Mouse (Mus musculus) intestine, embryonic 16.5 days (tissue): ENCODE results near the gene Fbxl13. TPM values are rescaled to one million over a fixed set of nuclear protein-coding genes. Genes with fewer than 3 reads are reported as not detected.

Source experiments
- ATAC-seq: fragments of 200-750 bp; cut with Nextera tagmentation; 2 replicates; pipeline ENCODE4 v1.8.0; 2017; ENCODE audit warnings: moderate TSS enrichment, moderate library complexity
- H3K27ac ChIP-seq: fragments of 300-500 bp; sonication (generic); 2 replicates; pipeline ENCODE4 v1.5.1; 2014; ENCODE audit warnings: mild to moderate bottlenecking, low read length
- H3K27me3 ChIP-seq: fragments of 300-500 bp; sonication (generic); replicated peaks from 2 replicates; pipeline ENCODE4 v1.6.1; 2014; ENCODE audit warnings: low read length, control low read depth, mixed read lengths; ENCODE audit not compliant: control insufficient read depth, insufficient read depth
- H3K36me3 ChIP-seq: fragments of 300-500 bp; sonication (generic); 2 replicates; pipeline ENCODE4 v1.6.1; 2014; ENCODE audit warnings: low read length, control low read depth; ENCODE audit not compliant: control insufficient read depth, insufficient read depth
- H3K4me1 ChIP-seq: fragments of 300-500 bp; sonication (generic); 2 replicates; pipeline ENCODE4 v1.6.1; 2014; ENCODE audit warnings: low read length, control low read depth, mixed read lengths; ENCODE audit not compliant: control insufficient read depth, insufficient read depth
- H3K4me2 ChIP-seq: fragments of 300-500 bp; sonication (generic); 2 replicates; pipeline ENCODE4 v1.6.1; 2014; ENCODE audit warnings: low read depth, low read length, control low read depth
- H3K4me3 ChIP-seq: fragments of 300-500 bp; sonication (generic); 2 replicates; pipeline ENCODE4 v1.5.1; 2014; ENCODE audit warnings: mild to moderate bottlenecking, low read length
- H3K9ac ChIP-seq: fragments of 300-500 bp; sonication (generic); 2 replicates; pipeline ENCODE4 v1.6.1; 2014; ENCODE audit warnings: low read depth, low read length
- H3K9me3 ChIP-seq: fragments of 300-500 bp; sonication (generic); 2 replicates; pipeline ENCODE4 v1.6.1; 2016; ENCODE audit warnings: low read length, control low read depth; ENCODE audit not compliant: control insufficient read depth
- WGBS: fragments of 180-500 bp; shearing (Covaris S2); extraction: QIAGEN DNeasy Blood & Tissue Kit; methylation state at CpG from one replicate; pipeline ENCODE4 v1.1.7; 2014; 5-methylcytosine and 5-hydroxymethylcytosine counted together
- polyA plus RNA-seq: library from polyadenylated mRNA; unstranded; fragments of >200 nt; fragmentation: Nextera tagmentation; extraction: Ambion mirVana; gene quantifications from 2 replicates; pipeline ENCODE4 v1.2.1, GENCODE M21; 2015

The Fbxl13 gene
- 0.09 and 0.15 TPM in 2 replicates for polyA plus RNA-seq

- Histone ChIP-seq H3K27me3 (no peaks in the 10 kb centered on the region), H3K9me3 (no peaks in the 10 kb centered on the region), H3K36me3 (peaks cover 5% of the 10 kb centered on the region; the same call in 1 of the 2 replicates), H3K4me1 (no peaks in the 10 kb centered on the region), H3K27ac (peak within 1 kb of the TSS; percentile 83), H3K4me3 (peak within 1 kb of the TSS; percentile 82), H3K9ac (peak within 1 kb of the TSS; percentile 88), H3K4me2 (peak within 1 kb of the TSS; percentile 80)
- peak; percentile 99 for ATAC-seq
- 1% methylated on average over 37 of the region's 40 CpGs for WGBS
These were observed at the start of gene Fbxl13, which contains the start of gene Armc10 for GRCm38 (mm10) chr5:21645439-21646132. TSS of gene Fbxl13 (minus strand) at chr5:21645634. TSS of gene Armc10 (plus strand) at chr5:21645813.

- ATAC-seq, result peak; percentile 72
- no peak overlapping the region for H3K27ac ChIP-seq
These were observed 49.5 kb upstream of the Fbxl13 start for GRCm38 (mm10) chr5:21694854-21695490.

GRCm38 (mm10) chr5:21693372-21693870, 48.0 kb upstream of the Fbxl13 start:
- H3K27ac ChIP-seq, result no peak overlapping the region
- H3K4me1 ChIP-seq, result peaks cover 8% of the 10 kb centered on the region
- no peak overlapping the region for H3K4me3 ChIP-seq
- 41% methylated on average over 3 of the region's 3 CpGs for WGBS
- no peaks in the 10 kb centered on the region for H3K9me3 ChIP-seq
- no peak overlapping the region for H3K9ac ChIP-seq
- H3K27me3 ChIP-seq, result no peaks in the 10 kb centered on the region
- peak; percentile 65; the same call in 1 of the 2 replicates for ATAC-seq
- H3K36me3 ChIP-seq, result no peaks in the 10 kb centered on the region
- no peak overlapping the region for H3K4me2 ChIP-seq

More at GRCm38 (mm10) chr5:21694854-21695490, 49.5 kb upstream of the Fbxl13 start:
- 74% methylated on average over 3 of the region's 3 CpGs for WGBS
- Histone ChIP-seq H3K9ac (no peak overlapping the region), H3K4me2 (no peak overlapping the region), H3K36me3 (no peaks in the 10 kb centered on the region), H3K9me3 (no peaks in the 10 kb centered on the region), H3K4me3 (no peak overlapping the region), H3K27me3 (no peaks in the 10 kb centered on the region), H3K4me1 (peaks cover 8% of the 10 kb centered on the region)

GRCm38 (mm10) chr5:21692230-21692629, 46.8 kb upstream of the Fbxl13 start:
- no peak overlapping the region for H3K27ac ChIP-seq
- no peak overlapping the region for H3K4me3 ChIP-seq
- H3K36me3 ChIP-seq, result no peaks in the 10 kb centered on the region
- H3K9me3 ChIP-seq, result no peaks in the 10 kb centered on the region
- WGBS, result 90% methylated on average over 5 of the region's 5 CpGs
- no peak overlapping the region for H3K4me2 ChIP-seq
- no peak for ATAC-seq
- H3K4me1 ChIP-seq, result peaks cover 8% of the 10 kb centered on the region
- no peaks in the 10 kb centered on the region for H3K27me3 ChIP-seq
- H3K9ac ChIP-seq, result no peak overlapping the region

GRCm38 (mm10) chr5:21687042-21687441, 41.6 kb upstream of the Fbxl13 start:
- H3K9me3 ChIP-seq, result 0 out of 2 replicates have a peak, but pooled peaks cover 2% of the 10 kb centered on the region
- no peak overlapping the region for H3K4me3 ChIP-seq
- H3K9ac ChIP-seq, result no peak overlapping the region
- no peaks in the 10 kb centered on the region for H3K4me1 ChIP-seq
- no peaks in the 10 kb centered on the region for H3K27me3 ChIP-seq
- 57% methylated on average over 4 of the region's 4 CpGs for WGBS
- H3K4me2 ChIP-seq, result no peak overlapping the region
- H3K27ac ChIP-seq, result no peak overlapping the region
- no peak for ATAC-seq
- no peaks in the 10 kb centered on the region for H3K36me3 ChIP-seq

GRCm38 (mm10) chr5:21685001-21685400, 39.6 kb upstream of the Fbxl13 start:
- WGBS, result 67% methylated on average over 10 of the region's 10 CpGs
- Histone ChIP-seq H3K4me3 (no peak overlapping the region), H3K9me3 (0 out of 2 replicates have a peak, but pooled peaks cover 2% of the 10 kb centered on the region), H3K27me3 (no peaks in the 10 kb centered on the region), H3K9ac (no peak overlapping the region), H3K4me2 (no peak overlapping the region), H3K36me3 (no peaks in the 10 kb centered on the region), H3K4me1 (no peaks in the 10 kb centered on the region), H3K27ac (no peak overlapping the region)
- ATAC-seq, result no peak

GRCm38 (mm10) chr5:21683811-21684210, 38.4 kb upstream of the Fbxl13 start:
- H3K9me3 ChIP-seq, result 0 out of 2 replicates have a peak, but pooled peaks cover 2% of the 10 kb centered on the region
- no peaks in the 10 kb centered on the region for H3K36me3 ChIP-seq
- H3K27me3 ChIP-seq, result no peaks in the 10 kb centered on the region
- H3K4me2 ChIP-seq, result no peak overlapping the region
- WGBS, result 92% methylated on average over 9 of the region's 9 CpGs
- no peaks in the 10 kb centered on the region for H3K4me1 ChIP-seq
- H3K4me3 ChIP-seq, result no peak overlapping the region
- ATAC-seq, result no peak
- no peak overlapping the region for H3K9ac ChIP-seq
- no peak overlapping the region for H3K27ac ChIP-seq

- no peaks in the 10 kb centered on the region for H3K4me1 ChIP-seq
- no peaks in the 10 kb centered on the region for H3K27me3 ChIP-seq
- H3K27ac ChIP-seq, result no peak overlapping the region
- H3K4me3 ChIP-seq, result no peak overlapping the region
- ATAC-seq, result no peak
- no peak overlapping the region for H3K9ac ChIP-seq
- H3K36me3 ChIP-seq, result no peaks in the 10 kb centered on the region
- WGBS, result 77% methylated on average over 5 of the region's 5 CpGs
- no peak overlapping the region for H3K4me2 ChIP-seq
- 0 out of 2 replicates have a peak, but pooled peaks cover 2% of the 10 kb centered on the region for H3K9me3 ChIP-seq
These were observed 35.5 kb upstream of the Fbxl13 start for GRCm38 (mm10) chr5:21680940-21681339.

- 0 out of 2 replicates have a peak, but pooled peaks cover 2% of the 10 kb centered on the region for H3K9me3 ChIP-seq
- peaks cover 6% of the 10 kb centered on the region for H3K36me3 ChIP-seq
- H3K9ac ChIP-seq, result no peak overlapping the region
- no peak overlapping the region for H3K4me2 ChIP-seq
- H3K4me1 ChIP-seq, result no peaks in the 10 kb centered on the region
- no peak overlapping the region for H3K27ac ChIP-seq
- 68% methylated on average over 4 of the region's 4 CpGs for WGBS
- no peaks in the 10 kb centered on the region for H3K27me3 ChIP-seq
- H3K4me3 ChIP-seq, result no peak overlapping the region
- no peak for ATAC-seq
These were observed 34.6 kb upstream of the Fbxl13 start for GRCm38 (mm10) chr5:21680029-21680428.
